Mouse (Mus musculus) frontal cortex, postnatal 36 days (tissue): ENCODE measurements around the gene Irs1.

ENCODE experiments used
- DNase-seq, 2 experiments: peaks; one replicate each; pipeline ENCODE4 v3.0.0; 2022; ENCODE audit warnings: low spot score in 2 of 2

Irs1 gene

DNA sequence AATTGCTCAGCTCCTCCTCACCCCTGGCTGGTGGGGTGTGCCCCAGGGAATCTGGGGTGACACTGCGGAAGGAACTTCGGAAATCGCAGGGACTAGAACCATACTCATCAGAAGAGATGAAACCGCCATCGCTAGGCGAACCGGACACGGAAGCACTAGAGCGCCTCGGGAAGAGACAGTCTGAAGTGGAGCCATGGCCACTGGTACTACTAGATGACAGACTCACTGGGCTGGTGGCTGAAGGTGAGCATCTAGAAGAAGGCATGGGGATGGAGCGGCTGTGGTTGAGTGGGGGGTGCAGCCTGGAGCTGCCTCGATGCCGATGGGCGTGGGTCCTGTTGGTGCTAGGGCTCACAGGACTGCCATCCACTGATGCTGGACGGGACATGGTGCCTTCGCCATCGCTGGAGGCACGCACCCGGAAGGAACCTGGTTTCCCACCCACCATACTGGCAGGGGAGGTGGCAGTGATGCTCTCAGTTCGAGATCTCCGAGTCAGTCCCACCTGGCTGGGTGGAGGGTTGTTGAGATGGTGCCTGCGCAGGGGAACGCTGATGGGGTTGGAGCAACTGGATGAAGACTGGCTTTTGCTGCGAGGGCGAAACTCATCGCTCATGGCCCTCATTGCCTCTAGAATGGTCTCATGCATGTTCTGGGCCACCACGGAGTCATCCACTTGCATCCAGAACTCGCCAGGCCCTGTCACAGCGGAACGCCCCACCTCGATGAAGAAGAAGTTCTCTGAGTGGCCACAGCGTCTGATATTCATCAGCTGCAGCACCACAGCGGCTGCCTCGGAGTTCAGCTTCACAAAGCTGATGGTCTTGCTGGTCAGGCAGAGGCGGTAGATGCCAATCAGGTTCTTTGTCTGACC is 1.9 kb downstream of the Irs1 start:
- no peak for DNase-seq

DNA sequence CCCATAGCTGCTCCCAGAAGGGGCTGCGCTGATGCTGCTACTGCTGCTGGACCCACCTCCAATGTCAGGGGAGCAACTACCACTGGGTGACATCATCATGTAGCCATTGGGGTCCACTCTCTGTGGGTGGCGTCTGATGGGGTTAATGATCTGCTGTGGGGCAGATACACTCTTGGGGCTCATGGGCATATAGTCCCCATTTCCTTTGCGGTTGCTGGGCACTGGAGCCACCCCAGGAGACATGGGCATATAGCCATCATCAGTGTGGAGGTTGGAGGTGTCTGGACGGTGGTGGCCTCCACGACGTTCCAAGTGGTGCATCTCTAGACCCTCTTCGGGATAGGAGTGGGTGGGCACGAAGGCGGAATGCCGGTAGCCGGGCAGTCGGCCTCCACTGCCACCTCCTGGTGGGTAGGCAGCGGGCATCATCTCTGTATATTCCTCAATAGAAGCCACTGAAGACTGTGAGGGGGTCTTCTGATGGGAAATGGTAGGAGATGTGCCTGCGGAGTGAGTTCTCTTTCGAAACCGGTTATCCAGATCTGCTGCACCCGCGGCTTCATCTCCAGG is 2.7 kb downstream of the Irs1 start:
- DNase-seq = no peak

DNA sequence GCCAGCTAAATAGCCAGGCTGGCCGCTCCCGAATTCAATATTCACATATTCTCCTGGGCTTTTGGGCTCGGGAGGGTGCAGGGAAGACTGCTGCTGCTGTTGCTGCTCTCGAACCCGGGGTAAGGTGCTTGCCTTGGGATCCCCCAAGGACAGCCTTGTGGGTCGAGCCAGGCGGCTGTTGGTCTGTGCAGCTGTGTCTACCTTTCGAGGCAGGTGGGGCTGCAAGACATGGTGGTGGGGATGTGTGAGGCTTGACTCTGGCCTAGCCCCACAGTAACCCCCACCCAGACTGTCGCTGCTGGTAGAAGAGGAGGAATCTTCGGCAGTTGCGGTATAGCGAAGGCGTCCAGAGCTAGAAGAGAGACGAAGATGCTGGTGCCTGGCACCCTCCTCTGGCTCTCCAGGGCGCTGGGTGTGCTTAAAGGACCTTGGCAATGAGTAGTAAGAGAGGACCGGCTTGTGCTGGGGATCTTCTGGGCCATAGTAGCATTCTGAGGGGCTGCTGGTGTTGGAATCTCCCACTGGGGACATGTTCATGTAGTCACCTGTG is 3.4 kb downstream of the Irs1 start:
- DNase-seq = peak in 1 of 2 experiments; percentile 14

DNA sequence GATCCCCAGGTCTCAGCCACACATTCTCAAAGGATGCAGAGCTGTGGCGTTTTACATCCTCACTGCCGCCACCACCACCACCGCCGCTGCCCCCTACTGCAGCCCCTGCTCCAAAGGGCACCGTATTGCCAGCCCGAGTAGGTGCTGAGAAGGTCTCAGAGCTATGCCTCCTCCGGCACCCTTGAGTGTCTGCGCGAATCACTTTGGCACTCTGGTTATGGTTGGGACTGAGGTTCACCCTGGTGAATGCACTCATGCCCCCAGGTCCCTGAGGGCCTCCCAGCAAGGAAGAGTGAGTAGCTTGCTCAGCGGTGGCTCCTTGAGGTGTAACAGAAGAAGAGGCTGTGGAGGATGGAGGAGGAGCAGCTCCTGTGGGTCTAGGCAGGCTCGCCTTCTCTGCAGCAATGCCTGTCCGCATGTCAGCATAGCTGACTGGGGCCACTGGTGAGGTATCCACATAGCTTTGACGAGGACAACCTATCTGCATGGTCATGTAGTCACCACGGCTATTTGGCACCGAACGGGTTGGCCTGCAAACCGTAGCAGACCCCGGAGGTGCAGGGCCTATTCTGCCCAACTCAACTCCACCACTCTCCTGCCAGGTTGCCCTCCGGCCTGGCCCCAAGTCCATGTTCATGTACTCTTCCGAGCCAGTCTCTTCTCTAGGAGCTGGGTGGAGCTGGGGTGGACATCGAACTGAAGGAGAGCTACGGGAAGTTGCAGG is 4.0 kb downstream of the Irs1 start:
- DNase-seq = peak in 1 of 2 experiments; percentile 14

DNA sequence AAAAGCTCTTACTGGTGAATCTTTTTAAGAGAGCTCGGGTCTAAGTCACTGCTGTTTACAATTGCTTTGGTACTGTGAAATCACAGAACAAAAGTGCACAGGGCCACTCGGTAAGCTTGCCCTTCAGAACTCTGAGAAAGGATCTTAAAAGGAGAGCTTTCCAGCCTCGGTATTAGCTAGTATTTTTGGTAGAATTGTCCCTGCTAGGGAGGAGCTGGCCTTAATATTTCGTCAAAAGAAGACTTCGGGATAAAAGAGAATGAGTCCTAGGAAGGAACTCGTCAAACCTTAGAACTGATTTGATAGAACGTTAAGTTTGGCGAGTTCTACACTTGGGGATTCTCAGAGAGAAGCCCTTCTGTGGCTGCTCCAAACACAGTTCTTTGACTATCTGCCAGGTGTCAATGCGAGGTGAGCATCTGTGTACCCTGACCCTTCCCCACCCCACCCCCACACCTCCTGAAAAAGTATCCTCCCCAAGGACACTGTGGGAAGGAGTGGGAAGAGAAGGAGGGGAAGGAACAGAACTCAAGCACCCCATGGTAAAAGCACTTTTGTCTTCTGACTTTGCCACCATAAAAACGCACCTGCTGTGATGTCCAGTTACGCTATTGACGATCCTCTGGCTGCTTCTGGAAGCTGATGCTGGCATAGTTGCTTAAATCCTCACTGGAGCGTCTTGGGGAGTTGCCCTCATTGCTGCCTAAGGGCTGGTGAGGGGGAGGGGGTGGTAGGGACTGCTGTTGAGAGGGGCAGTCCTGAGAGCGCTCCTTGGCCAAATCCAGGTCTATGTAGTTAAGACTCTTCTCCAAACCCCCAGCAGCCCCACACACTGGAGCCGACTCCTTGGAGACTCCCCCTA is 4.8 kb downstream of the Irs1 start:
- DNase-seq = no peak

DNA sequence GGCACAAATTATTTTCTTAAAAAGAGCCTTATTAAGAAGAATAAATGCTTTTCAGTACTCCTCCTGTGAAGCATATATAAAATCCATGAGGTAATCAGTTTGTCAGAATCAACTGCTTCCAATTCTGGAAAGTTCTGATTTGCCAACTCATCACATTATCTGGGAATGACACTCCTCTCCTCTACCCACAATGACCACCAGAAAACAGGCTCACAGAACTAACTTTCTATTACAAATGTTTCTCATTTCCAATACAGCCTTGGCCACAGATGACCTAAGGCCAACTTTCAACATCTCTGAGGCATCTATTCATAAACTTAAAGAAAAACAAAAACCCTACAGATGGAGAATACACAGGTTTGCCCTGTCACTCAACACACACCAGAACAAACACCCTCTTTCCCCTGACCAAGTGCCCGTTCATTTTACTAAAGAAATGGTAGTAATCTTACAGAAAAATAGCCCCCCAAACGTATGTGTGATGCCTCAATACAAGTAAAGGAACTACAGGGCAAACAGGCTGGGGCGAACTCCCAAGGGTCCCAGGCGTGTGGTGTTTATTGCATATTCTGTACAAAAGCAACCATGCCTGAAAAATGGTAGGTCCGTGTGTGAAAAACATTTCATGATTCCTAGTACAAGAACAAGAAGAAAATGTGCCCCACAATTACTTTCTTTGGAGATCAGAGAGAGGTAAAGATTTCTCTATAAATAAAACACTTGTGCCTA is 5.6 kb downstream of the Irs1 start:
- DNase-seq = no peak

DNA sequence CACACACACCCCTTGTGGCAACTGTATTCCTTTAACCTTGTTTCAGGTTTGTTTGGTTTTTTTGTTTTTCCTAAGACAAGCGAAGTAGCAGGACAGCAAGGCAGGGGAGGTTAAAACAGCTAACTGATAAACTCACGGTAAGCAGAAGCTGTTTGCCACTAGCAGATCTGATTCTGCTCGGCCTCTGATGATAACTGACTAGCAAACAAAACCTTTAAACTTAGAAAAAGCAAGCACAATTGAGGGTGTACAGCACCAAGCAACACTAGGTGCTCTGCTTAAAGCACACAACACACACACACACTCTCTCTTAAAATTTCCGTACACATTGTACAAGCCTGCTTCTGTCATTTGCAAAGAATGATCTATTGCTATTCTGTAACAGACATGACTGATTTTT is 6.8 kb downstream of the Irs1 start:
- DNase-seq = peak; percentile 8 to 17

DNA sequence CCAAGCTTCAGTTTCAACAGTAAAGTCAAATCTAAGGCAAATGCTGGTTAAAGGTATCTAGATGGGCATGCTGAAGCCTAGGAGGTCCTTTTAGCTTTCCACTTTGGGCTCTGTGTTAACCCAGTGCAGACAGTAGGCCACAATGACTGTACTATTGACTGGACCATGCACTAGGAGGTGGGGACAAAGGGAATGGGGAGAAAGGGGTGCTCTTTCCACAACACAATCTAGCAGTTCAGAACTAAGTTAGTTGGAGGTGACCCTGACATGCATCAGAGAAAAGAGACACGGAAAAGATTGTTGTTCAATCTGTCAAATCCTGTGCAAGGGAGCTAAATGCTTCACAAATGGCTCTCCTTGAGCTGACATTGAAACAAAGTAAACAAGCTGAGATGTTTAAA is 7.3 kb downstream of the Irs1 start:
- DNase-seq = peak; percentile 19 to 35

DNA sequence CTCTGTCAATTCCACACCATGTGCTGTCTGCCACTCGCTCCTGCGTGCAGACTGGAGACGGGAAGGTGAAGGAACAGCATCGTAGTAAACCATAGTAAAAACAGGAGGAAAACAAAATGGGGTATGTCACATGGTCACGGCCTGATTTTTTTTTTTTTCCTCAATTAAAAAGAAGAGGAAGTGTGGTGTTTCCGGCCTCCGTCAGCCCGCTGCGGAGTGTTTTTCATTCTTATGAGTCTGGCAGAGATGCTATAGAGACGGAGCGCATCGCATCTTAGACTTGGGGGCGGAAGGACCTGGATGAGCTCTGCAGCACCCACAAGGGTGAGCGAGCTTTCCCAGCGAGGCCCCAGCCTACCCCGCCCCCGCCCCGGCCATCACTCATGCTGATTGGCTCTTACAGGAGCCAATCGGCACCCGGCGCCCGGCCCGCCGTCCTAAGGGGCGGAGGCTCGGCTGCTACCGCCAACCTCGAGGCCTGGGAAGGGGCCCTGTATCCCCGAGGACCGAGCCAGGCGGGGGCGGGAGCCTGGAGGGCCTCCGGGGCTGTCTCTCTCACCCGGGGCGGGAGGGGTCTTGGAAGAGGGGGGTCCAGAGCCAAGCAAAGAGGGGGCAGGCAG is 8.1 kb downstream of the Irs1 start:
- peak; percentile 84 to 86 for DNase-seq

DNA sequence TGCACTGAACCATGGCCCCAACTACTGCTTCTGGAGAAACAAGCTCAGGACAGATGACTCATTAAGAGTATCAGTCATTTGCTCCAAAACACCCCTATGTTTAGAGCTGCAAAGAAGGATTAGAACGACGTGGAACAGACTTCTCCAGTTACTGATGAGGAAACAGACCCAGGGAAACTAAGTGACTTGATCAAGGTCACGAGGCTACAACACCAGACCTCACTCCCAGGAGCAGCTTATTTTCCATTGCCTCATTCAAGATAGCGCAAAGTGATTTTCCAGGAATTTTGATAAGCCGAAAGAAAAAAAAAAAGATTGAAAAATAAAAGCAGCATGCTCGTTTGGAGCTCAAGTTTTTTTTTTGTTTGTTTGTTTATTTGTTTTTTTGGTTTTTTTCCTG is 9.4 kb downstream of the Irs1 start:
- no peak for DNase-seq

DNA sequence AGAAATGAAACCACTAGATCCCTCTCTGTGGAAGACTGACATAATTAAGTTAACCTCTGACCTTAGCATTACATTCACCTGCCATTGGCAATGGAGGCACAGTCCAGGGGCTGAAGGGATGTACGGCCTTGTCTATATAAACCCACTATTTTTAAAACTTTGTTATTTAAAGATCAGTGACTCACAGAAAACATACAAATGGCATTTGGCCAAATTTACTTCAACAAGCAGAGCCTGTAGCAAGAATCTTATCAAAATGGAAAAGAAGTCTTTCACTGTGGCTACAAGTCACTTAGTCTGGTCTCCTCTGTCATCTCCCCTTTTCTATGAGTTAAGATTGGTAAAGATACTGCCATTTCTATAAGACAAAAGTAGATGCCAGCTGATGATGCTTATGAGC is 11.4 kb downstream of the Irs1 start:
- DNase-seq = no peak

DNA sequence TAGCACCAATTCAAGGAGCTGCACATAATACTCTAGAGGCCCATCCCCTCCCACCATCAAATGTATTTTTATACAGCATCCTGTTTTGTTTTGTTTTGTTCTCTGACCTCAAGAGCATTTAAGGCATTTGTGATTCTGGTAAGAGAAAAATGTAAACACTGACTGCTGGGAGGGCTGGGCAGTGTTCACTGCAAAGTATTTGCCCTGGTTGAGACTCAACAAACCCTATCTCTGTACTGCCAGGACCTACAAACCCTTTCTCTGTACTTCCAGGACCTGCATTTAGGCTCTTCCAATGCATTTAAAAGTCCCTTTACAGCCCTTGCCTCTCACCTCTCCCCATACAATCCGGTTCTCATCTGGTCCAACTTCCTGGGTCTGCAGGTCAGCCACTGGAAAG is 16.9 kb downstream of the Irs1 start:
- DNase-seq = no peak

DNA sequence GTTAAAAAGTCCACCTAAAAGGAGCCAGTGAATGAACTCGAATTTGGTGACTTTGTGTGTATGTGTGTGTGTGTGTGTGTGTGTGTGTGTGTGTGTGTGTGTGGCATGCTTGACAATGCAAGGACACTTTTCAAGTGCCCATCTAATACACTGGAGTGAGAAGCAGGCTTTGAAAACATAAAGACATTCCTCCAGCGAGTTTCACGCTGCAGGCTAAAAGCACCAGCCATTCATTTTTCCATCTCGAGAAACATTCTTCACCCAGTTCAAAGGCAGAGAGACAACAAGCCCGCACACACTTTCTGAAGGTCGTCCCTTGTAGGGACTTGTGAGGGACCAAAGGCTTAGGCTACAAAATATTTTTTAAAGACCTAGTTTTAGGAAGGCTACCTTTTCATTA is 17.7 kb downstream of the Irs1 start:
- no peak for DNase-seq

DNA sequence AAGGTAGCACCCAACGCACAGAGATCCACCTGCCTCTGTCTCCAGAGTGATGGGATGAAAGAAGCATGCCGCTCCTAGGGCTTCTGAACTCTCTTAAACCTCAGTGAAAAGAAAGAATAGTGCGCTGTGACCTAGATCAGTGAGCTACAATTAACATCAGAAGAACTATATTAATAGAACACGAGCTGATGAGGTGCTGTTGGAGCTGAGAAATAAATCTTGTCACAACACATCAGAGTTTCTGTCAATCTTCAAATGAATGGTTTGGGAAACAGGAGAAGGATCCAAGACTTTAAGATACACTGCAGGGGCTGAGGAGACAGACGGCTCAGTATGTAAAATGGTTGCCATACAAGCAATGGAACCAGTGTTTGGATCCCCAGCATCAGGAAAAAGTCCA is 19.0 kb downstream of the Irs1 start:
- no peak for DNase-seq

DNA sequence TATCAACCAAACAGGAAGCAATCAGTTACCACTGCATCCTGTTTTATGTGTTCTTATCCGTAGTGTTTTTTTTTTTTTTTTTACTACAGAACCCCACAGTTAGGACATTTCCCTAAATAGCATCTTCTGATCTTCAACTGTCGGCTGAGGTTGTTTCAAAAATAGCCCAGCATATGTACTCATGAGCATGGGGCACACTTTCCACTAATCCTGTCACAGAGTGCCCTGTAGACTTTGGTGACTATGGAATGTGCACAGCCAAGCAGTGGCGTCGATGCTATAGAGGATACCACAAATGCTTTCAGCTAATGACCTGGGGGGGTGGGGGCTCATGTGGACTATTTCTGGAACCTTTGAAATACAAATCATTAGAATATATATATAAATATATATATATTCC is 23.7 kb downstream of the Irs1 start:
- DNase-seq = no peak

DNA sequence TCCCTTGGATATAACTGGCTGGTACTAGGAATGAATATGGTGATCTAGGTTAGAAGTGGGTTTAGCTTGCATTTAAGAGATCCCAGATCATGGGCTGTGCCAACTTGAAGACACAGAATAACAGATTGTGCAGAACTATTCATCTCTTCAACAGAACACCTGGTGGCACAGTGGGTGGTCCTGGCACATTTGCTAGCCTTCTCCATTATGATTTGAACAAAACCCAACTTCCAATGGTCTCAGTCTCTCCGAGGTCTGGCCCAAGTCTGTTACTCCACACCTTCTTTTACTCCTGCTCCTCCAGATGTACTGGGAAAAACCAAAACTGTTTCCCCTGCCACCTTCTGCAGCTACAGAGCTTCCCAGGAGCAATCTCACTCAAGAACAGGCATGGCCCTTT is 28.9 kb downstream of the Irs1 start:
- DNase-seq = no peak

DNA sequence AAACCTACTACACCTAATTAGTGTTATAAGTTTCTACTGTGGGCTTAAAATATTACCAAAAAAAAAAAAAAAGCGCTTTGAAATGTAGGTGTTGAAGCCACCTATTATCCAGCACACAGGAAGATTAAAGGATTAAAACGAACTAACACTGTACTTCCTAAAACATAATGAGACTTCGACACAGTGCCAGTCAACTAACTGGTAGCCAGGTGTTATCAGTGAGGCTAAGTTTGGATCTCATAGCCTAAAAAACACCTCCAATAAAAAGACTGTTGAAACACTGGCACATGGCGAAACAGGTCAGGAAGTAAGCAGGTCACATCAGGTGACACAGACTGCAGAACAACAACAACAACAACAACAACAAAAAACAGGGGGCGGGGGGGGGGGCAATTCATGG is 29.6 kb downstream of the Irs1 start:
- no peak for DNase-seq

DNA sequence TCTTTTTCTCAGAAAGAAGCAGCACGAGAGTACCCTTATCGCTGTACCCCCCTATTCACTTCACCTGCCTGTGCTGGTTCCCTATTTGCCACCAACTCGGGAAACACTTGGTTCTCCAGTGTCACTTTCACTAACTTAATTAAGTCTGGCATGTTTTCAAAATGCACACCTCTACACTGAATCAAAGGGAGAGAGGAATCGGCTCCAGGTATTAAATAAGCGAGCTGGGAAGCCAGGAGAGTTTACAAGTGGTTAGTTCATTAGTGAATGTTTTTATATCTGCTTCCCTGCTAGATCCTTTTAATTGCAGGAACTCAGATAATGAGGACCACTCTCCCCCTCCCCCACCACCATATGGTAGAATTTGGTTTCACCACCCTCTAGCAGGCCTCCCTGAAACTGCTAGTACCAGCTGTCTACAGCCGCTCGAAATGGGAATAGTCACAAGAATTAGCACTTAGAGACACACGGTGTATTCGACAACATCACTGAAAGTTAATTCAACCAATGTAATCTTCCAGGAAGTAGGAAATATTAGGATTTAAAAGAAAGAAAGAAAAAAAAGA is 30.1 kb downstream of the Irs1 start:
- DNase-seq = peak in 1 of 2 experiments; percentile 19

DNA sequence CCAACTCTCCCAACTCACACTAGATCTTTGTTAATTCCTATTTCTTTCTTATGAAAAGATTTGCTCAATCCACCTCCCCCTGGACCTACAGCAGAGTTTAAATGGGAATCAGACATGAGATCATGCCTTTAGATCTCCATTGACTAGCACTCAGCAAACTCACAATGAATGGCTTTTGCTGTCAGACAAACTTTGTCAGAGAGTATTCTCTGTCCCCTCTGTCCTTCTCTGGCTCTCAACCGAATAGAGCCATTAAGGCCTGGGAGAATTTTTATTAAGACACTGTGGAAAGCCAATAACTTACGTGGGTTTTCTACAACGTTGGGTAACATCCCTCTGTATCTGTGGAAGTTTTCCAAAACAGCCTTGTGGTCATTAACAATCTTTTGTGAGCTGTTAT is 31.2 kb downstream of the Irs1 start:
- no peak for DNase-seq

DNA sequence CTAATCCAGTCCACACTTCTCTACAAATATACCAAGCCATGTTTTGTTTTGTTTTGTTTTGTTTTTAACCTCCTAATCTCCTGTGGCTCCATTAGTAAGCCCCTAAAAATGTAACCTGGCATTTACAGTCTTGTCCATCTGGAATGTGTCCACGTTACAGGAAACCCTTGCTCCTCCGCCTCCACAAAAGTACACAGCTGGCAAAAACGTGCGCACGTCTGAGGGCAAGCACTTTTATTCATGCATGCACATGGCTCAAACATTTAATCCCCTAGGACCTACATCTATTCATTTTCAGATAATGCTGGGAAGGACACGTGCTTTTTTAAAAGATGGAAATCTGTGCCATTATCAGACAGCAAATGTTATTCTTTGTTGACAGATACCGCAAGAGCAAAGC is 32.9 kb downstream of the Irs1 start:
- no peak for DNase-seq
